Mouse (Mus musculus) testis, postnatal 14 days (tissue): ENCODE data around the gene Rab25.

Experiments
- DNase-seq: peaks from one replicate; pipeline ENCODE4 v3.0.0; 2021; ENCODE audit warnings: low spot score

Gene Rab25

DNA sequence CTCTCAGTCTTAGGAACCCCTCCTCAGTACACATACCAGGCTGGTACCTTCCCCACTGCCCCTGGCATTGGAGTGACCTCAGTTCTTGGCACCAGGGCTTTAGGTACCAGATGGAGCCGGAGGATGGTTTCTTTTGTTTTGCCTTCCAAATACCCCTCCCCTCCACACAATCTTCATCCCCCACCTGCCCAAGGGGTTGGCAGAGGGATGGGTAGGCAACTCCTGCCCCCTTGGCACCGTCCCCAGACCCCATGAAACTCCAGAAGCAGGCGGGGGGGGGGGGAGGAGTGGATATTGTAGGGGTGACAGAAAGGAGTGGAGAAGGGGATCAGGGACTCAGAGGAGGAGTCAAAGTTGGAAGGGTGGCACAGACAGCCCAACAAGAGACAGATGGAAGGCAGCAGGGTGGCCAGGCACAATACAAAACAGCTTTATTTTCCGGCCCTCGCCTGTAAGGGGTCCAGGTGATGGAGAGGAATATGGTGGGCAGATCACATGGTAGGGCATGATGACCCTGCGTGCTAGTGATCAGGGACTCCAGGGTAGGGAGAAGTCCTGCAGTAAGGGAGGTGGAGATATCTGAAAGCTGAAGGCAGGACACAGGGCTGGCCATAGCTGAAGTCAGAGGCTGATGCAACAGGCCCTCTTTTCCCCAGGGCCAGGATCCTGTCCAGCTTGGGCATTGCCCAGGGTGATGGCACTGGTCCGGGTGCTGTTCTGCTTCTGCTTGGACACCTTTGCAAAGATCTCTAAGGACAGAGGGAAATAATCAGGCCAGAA, 6.3 kb downstream of the Rab25 start:
- no peak for DNase-seq

DNA sequence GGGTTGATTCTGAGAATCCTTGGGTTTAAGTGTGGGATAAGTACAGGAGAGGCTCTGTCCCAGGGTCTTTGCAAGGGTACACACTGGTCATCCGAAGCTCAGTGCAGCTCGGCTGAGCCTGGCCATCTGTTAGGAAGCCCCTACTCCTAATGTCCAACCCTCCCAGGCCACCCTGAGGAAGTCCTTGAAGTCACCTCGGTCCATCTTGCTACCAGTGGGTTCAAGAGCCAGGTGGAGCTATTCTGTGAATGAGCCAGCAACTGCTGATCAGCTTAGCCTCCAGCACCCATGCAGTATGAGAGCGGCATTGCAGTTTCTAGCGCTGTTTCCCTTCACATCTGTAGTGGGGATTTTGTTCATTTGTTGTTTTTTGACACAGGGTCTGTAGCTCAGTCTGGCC, 8.0 kb downstream of the Rab25 start:
- no peak for DNase-seq

DNA sequence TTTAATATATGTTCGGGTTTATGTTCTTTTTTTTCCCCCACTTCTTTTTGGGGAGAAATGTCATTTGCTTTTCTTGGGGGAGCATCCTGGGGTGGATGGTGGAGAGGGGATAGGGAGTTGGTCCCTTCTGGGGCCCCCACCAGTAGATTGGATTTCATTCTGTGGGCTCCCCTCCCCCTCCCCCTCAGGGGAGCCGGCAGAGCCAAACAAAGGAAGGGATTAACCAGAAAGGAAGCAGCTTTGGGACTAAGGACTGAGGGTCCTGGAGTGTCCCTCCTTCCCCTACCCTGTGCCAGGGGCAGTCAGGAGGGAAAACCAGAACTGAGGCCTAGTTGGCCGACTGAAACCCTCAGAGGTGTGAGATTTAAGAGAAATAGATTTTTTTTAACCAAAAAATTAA, 8.7 kb downstream of the Rab25 start:
- DNase-seq = no peak

DNA sequence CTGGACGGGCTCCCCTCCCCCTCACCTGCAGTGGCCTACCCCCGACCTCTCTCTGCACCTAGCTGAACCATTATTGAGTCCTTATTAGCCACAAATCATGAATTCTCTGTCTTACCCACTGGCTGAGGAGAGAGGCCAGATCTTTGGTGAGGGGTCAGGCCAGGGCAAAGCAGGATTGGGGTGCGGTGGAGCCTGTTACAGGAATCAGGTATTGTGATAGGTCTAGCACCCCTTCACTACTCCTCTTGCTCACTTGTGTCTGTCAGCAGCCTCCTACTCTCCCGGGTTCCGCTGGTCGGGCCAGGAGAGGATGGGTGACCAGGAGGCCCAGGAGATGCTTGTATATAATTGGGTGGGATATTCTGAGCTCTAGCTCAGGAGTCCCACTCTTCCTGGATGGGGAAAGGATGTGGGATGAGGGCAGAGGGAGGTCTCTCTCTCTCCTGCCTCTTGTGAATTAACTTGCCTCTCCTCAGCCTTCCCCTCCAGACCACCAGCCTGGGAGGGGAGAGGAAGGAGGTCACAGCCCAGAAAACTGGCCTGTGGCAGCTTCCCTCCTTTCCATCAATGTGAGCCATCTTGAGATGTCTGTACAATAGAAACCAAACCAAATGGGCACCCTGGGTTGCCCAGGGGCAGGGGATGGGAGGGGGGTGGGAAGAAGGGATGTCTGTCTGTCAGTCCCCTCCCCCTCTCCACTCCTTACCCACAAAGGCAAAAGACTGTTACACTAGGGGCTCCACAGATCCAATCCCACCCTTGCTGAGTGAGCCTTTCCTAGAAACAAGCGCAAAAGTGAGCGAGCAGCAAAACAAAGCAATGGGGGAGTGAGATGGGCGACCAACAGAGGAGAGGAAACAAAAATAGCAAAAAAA, 9.6 kb downstream of the Rab25 start:
- no peak for DNase-seq

DNA sequence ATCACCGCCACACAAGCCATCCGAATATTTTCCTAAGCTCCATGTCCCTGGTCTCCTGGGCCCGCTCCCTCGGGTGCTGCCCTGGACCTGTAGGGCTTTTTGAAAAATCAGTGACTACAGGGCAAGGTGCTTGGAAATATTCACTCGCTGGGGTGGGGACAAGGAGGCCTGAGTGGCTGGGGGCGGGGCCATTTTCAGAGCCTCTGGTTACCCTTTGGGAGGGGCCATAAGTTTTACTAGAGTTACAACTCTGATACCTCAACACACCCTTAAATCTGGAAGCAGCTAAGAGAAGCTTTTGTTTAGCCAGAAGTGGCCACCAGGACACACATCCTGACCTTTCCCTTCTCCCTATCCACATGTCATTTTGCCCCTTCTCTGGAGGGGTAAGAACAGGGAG, 11.0 kb downstream of the Rab25 start:
- DNase-seq = no peak

DNA sequence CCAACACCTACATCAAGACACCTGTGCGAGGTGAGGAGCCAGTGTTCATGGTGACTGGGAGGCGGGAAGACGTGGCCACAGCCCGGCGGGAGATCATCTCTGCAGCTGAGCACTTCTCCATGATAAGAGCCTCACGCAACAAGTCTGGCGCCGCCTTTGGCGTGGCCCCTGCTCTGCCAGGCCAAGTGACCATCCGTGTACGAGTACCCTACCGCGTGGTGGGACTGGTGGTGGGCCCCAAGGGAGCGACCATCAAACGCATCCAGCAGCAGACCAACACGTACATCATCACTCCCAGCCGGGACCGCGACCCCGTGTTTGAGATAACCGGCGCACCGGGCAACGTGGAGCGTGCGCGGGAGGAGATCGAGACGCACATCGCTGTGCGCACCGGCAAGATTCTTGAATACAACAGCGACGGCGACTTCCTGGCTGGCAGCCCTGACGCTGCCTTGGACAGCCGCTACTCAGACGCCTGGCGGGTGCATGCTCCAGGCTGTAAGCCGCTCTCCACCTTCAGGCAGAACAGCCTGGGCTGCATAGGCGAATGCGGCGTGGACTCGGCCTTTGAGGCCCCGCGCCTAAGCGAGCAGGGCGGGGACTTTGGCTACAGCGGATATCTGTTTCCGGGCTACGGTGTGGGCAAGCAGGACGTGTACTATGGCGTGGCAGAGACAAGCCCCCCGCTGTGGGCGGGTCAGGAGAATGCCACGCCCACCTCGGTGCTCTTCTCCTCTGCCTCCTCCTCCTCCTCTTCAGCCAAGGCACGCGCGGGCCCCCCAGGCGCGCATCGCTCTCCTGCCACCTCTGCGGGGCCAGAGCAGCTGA, 11.8 kb downstream of the Rab25 start:
- DNase-seq = peak; percentile 64

DNA sequence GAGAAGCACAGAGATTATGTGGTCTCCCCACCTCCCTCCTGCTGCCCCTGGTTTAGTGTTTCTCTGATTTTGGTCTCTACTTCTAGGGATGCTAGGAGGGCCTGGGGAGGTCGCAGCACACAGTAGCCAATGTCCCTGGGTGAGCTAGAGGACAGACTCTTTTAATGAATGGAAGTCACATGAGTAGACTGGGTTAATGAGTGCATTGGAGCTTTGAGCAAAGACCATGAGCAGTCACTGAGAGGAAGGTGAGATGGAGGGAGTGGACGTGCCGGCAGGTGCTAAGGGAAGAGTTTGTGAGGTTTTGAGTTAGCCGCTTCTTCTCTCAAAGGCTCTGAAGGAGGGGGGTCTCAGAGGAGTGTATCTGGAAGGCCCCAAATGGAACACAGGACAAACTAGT, 12.6 kb downstream of the Rab25 start:
- DNase-seq = no peak

DNA sequence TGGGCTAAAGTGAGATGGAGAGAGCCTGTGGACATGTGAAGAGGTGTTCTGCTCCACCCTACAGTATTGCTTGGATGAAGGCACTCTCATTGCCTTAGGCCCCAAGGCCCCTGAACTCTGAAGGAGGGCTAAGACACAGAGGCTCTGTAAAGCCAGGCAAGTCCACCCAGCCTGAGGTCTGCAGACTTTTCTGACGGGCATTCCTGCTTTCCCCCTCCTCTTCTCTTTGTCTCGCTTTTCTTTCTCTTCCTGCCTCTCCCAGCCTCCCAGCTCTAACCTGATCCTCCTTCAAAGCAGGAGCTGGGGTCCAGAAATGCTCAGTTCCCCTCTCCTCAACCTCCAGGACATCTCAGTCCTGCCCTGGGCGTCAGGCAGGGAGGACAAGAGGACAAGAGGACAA, 13.1 kb downstream of the Rab25 start:
- no peak for DNase-seq

DNA sequence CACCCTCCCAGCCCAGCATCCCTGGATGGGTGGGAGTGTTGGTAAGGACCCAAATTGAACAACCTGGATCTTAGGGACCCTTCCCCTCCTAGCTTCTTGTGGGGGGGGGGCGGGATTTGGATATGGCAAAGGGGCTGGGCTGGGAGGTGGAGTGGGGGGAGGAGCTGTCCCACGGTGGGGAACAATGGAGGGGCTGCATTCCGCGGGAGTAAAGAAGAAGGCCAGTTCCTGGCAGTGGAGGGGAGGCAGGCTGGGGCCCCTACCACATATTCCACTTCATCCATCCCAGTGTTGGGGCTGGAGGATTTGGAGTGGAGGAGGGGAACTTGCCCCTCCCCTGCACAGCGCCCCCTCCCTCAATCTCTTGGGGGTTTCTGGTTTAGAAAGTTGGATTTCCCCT, 14.4 kb downstream of the Rab25 start:
- DNase-seq = no peak

DNA sequence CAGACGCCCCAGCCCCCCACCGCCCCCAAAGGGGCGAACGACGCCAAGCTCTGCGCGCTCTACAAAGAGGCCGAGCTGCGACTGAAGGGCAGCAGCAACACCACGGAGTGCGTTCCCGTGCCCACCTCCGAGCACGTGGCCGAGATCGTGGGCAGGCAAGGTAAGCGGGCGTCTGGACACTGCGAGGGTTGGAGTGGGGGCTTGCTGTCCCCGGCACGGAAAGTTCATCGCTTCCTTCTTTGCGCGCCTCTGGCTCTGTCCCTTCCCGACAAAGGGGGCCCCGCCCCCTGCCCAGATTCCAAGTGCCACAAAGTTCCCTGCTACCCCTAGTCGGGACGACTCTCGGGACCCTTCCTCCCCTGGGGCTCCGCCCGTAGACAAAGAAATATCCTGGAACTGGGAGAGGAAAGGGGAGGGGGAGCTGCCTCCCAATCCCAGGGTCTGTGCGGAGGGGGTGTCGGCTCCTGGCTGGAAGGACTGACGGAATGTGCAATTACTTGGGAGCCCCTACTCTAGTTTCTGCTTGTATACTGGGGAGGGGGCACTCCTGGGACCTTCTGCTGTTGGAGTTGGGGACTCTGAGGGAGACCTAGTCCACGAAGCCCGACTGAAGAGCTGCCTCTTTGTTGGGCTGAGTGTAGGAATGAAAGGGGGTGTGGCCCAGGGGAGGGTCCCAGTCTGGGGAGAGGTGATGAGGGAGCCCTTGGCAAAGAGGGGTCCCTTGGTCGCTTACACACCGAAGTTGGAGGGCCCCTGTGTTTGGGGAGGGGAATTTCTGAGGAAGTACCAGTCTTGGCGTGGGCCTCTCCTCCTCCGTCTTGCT, 15.2 kb downstream of the Rab25 start:
- peak; percentile 53 for DNase-seq

DNA sequence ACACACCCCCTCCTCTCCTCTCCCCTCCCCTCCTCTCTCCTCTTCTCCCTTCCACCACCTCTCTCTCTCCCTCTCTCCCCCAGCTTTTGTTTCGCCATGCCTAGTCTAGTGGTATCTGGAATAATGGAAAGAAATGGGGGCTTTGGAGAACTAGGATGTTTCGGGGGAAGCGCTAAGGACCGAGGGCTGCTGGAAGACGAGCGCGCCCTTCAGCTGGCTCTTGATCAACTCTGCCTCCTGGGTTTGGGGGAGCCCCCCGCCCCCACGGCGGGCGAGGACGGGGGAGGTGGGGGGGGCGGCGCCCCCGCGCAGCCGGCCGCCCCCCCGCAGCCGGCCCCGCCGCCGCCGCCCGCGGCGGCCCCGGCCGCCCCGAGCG, 15.8 kb downstream of the Rab25 start, which contains the start of gene Mex3a:
TSS of gene Mex3a (plus strand) at position 97 of the 376 bp plus-strand sequence.
- no peak for DNase-seq

DNA sequence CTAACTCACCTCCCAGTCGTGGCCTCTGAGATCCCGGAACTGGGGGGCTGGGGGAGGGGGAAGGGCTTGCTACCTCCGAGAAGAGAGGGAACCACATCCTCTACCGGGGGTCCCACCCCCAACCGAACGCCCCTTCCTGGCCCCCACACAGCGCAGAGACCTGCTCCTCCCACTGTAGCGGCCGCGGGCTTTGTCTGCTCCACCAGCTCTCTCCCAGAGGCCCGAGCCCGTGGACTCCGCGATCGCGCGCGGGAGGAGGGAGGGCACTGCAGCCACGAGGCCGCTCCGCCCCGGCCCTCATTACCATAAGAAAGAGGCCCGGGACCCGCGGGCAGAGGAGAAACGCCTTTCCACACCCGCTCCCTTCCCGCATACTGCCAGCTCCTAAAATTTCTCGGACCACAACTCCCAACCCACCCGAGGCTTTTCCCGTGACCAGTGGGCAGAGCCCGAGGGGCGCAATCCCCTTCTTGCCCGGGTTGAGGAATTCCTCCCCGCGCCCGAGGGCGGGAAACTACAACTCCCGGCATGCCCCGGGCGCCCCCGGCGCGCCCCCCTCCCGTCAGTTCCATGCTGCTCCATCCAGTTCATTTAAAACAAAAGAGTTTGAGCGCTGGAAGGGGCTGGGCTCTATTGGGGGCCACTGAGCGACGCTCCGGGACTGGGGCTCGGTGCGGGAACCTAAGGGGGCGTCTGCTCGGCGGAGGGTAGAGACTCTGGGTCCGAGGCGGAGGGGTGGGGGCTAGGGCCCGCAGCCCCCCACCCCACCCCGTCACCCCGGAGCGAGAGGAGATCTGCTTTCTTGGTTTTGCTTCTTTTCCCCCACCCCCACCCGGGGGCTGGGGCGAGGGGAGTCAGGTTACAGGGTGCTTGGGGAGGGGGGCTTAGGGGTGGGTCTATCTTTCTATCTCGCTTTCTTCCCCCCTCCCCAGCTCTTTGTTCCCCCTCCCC, 16.5 kb downstream of the Rab25 start:
- DNase-seq = peak; percentile 89

DNA sequence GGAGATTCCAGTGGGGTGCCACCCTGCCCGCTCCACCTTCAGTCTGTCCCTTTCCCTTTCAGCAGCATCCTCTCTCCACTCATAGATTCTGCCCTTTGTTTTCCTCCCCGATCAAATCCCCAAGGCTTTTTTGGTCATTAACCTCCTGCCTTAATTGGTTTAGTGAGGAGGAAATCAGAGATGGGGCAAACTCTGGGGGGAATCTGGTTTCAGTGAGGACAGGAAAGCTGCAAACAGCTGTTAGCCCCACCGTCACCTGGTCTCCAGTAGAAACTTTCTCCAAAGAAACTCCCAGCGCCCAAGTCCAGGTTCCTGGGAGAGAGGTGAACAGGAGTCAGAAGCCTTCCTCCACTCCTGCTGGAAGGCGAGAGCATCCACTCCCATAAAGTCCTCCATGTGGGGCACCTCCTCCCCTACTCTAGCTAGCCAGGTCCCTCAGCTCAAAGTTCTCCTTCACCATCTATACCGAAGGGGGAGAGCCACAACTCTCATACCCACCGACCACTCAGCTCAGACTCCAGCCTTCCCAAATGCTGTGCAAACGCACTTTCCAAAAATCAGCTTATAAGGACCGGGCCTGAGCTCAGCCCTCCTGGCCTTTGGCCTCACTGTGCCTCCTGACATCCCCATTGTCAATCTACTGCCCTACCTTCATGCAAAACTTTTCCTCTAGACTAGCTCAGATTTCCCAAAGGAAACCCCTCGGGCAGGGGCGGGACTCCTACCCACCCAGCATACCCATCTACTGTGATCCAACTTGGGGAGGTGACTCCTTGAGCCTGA, 17.8 kb downstream of the Rab25 start:
- DNase-seq = no peak

DNA sequence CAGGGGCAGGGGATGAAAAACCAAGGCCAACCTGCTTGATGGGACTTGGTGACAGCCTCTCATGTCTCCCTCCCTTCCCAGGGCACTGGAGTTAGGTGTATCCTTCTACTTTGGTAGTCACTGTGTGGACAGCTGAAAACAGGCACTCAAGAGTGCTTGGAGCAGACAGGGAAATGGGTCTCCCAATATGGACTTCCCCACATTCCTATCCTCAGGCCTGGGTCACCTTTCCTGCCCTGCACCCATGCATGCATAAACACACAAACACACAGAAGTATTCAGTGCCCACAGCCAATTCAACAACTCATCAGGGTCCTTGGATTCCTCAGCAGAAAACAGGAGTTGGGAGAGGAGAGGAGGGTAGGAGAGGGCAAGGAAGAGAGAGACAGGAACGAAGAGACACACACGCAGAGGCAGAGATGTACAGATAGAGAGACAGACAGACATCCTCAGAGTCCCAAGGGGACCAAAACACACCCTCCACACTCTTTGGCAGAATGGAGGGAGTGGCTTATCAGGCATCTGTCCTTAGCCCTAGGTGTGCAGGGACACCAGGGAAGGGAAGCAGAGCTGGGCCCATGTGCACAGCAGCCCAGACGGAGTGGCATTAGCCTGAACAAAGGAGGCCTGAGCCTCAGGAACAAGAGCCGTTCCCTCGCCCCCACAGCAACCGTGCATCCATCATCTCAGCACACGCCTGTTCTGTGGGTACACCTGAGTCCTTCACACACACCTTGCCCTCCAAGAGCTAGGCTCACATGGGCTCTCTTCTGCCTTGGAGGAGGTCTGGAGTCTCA, 18.7 kb downstream of the Rab25 start:
- no peak for DNase-seq

DNA sequence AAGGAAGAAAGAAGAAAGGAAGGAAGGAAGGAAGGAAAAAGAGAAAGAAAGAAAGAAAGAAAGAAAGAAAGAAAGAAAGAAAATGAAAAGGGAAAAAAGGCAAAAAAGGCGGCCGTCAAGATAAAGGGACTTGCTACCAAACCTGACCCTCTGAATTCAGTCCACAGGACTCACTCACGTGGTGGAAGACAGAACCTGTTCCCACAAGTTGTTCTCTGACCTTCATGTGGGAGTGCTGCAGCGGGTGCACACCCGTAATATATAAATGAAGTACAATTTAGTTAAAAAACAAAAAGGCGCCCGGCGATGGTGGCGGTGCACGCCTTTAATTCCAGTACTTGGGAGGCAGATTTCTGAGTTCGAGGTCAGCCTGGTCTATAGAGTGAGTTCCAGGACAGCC, 19.5 kb downstream of the Rab25 start:
- no peak for DNase-seq

DNA sequence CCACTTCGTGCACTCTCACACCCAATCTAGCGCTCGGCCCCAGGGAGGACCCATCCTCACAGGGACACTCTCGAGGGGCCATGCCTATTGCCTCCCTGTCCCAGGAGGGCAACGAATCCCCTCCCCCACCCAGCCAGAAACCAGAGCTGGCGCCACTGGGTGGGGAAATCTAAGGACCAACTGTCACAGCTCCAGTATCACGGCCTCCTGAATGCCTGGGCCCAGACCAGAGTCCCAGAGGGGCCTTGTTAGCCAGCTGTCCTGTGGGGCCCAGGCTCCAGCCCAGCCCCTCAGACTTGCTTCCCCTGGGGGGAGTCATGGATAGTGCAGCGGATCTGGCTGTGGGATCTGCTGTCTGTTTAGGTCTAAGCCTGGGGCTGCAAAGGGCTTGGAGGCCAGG, 20.5 kb downstream of the Rab25 start:
- no peak for DNase-seq

DNA sequence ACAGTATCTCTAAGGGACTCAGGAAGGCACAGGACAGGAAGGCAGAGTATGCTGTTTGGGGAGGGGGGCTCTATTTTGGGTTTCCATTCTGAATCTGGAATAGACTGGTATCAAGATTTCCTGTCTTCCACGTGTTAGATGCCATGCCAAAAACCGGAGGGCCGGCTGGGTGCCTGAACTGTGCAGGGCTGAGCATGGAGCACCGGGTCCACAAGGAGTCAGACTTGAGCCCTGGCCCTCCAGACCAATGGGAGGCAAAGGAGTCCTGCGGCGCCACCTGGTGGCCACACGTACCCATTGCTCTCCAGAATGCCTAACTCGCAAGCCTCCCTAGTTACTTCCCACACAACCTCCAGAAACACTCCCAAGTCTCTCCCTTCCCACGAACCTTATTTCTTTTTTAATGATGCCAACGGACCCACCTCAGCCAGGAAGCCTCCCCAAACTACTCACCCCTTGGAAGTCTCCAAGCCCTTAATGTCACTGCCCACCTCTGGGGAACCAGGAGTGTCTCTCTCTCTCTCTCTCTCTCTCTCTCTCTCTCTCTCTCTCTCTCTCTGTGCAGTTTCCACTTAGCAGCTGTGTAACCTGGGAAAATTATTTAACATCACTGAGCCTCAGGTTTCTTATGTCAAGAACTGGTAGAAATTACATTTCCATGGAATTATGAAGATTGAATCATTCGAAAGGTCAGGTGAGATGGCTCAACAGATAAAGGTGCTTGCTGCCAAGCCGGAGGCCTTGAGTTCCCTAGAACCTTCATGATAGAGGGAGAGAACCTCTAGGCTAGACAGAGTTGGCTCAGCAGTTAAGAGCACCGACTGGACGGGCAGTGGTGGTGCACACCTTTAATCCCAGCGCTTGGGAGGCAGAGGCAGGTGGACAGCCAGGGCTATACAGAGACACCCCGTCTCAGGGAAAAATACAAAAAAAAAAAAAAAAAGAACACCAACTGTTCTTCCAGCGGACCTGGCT, 21.7 kb downstream of the Rab25 start:
- DNase-seq = peak; percentile 80

DNA sequence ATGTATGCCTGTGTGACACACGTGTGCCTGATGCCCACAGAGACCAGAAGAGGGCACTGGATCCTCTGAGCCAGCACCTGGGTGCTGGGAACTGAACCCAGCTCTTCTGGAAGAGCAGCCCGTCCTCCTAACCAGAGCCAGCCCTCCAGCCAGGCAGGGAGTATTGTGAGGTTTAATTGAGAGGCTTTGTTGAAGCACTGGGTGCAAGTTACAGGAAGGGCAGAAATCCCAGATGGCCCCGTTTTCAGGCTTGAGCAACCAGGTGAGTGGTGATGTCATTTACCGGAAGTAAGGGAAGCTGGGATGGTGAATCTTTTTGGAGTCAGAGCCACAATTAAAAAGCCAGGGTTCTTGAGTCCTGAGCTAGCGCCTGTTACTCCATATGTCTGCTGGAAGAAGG, 23.1 kb downstream of the Rab25 start:
- no peak for DNase-seq
